Mouse (Mus musculus): ENCODE results near the gene Nsg2.

Nsg2 gene

DNA sequence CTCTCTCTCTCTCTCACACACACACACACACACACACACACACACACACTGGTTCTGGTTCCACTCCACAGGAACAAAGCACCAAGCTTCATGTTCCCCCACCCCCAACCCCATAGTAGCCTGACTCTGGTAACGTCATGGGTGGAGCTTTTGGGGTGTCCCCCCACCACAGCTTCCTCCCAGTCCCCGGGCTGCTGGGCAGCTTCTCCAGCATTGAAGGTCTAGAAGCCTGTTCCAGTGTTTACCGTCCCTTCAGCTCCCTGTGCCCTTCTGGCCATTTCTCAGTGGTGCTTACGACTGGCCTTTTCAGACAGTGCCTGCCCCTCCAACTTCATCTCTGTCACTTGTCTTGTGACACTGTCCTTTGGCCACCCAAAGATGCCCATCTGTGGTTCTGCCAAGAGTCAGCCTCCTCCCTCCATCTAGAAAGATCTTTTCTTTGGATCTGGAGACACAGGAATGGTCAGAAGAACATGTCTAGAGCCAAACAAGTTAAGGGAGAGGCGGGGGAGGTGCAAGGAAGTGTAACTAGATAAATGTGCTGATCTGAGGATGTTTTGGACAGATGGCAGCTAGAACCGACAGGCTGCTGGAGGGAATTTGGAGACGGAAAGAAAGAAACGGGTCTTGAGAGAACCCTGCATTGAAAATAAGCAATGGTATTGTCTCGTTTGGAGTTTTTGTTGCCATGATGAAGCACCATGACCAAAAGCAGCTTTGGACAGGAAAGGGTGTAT is 11.8 kb downstream of the Nsg2 start:
- no peak for DNase-seq (ENCODE audit: low spot score)

DNA sequence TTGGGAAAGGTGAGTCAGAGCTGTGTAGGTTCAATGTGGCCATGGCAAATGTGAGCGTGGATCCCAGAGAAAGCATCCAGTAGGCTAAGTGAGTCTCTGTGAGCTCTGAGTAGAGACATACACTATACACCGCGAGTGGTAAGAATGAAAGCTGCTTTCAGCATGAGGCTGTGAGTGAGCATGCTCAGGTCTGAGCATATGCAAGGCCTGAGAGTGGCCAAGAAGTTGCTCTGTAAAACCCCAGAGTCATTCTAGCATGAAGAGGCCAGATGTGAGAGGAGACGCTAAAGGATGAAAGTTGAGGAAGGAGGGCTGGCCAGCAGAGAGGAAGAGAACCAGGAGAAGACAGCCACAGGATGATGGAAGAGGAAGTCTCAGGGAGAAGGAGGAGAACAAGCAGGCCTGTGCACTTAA is 12.8 kb downstream of the Nsg2 start:
- DNase-seq (ENCODE audit: low spot score) = no peak

DNA sequence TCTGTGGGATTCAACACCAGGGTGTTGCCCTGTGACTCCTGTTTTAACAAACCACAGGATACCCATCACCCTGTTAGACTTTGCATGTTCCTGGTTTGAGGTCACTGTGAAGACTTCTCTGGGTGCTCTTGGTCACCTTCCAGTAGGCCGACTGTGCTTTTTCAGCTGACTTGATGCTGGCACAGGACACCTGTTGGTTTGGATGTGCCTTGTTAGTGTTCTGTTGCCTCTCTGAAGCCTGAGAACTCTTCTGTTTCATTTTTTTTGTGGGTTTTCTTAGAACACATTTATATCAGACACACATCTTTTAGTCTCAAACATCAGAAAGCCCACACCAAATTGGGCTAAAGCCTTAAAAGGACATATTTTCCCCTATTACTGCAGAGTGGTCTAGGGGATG is 13.3 kb downstream of the Nsg2 start:
- no peak for DNase-seq (ENCODE audit: low spot score)

DNA sequence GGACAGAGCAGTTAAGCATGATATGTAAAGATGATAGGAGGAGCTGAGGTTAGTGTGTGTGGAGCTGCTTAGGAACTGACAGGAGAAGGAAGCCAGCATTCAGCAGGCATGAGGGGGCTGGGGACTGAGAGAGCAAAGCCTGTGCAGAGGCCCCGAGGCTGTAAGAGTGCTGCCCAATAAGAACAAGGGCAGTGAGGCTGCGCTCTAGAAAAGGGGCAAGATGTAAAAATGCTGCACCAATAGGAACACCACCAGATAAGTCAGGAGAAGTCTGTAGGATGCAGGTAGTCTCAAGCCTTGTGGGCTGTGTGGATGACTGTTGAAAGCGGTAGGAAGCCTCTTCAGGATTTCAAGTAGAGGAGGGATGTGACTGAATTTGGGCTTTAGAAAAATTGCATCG is 17.9 kb downstream of the Nsg2 start:
- DNase-seq (ENCODE audit: low spot score) = no peak

DNA sequence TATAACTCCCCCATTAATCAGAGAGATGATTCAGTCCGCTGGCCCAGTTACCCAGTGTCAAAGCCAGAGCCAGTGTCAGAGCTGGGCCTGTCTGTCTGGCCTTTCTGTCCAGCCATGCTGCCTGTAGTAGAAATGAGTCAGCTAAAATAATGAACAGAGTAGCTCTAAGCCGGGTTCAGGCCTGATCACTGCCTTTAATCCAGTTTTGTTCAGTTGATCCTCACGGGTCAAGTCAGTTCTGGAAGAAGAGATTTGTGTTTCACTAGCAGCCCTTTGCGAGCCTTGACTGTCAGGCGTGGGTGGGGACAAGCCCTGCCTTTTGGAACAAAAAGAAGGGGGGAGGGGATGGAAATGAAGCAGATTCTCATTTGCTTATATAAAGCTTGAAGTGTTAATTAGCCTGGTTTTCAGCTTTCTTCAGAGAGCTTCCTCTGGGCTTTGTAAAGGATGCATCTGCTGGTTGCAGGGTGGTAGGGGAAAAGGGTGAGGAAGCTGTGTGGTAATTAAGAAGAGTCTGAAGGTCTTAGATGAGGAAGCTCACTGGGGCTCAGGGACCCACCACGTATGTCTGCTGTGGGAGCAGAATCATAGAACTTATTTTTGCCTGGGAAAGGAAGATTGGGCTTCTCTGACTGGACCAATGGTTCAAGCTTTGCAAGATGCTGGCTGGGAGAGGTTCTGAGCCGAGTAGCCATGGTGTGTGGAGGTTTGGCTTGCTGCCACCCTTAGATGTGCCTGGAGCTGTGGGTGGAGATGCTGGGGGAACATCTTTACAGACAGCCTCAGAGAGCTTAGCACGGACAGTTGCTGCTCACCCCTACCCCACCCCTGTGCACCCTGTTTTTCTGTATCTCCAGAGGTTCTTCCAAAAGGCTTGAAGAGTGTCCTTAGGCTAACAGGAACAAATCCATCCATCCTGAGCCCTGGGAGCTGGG is 20.0 kb downstream of the Nsg2 start:
- DNase-seq (ENCODE audit: low spot score) = no peak

DNA sequence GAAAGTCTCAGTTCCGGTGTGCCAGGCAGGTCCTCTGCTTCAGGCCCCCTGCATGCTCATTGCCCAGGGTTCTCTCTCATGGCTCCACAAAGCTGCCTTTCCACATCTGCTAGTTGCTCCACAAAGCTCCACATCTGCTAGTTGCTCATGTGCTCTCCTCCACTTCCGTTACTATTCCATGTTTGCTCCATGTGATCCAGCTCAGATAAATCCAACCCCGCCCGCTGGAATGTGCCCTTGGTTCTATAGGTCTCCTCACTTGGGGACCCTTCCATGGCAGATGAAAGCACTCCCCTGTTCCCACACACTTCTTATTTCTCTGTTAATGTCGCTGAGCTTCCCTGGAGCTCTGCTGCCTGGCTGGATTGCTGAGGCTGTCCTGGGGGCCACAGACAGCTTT is 26.4 kb downstream of the Nsg2 start:
- no peak for DNase-seq (ENCODE audit: low spot score)

DNA sequence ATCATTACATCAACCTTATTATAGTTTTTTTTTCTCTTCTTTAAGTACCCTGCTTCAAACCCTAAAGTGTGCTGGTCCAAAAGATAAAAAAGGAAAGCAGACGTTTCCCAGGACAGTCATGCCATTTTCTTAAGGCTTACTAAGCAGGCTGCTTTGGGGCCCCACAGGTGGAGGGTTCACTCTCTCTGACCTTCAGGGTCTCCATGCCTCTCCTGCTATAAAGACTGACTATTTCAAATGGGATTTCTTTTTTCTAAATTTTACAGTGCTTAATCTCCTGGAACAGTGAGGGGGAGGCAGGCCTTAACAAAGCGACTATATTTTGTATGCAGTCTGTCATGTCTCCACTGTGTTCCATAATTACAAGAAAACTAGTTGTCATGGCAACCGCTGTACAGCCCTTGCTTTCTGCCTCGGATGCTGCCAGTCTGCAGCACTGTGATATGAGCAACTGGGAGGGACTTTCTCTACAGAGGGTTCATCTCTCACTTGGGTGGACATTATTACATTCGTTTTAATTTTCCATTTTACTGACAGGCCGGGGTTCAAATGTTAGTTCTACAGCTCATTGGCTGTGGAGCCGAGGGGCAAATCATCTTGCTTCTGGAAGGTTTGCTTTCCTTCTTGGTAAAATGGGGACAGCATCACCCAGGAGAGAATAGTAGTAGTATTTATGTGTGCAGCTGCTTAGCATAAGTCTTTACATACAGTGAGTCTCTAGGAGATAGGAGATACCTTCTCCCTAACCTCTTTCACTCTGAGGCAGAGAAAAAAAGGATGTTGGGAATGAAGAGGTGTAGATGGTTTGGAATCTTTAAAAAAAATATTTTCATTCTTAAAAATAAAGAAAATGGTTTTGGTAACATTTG is 27.4 kb downstream of the Nsg2 start:
- no peak for DNase-seq (ENCODE audit: low spot score)

DNA sequence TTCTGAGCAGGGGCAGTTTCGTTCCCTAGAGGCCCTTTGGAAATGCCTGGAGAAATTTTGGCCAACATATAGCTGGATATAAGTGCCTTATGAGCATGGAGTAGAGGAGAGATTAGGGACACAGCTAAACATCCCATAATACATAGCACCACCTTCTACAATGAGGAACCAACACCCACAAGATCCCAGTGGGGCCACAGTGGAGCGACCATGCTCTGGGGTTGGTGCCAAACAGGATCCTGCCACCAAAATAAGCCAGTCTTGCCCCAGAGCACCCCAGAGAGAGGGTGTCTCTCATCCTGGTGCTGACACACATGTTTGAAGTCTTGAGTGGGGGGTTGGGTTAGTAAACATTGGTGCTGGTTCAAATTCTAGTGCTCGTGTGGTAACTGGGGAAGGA is 28.3 kb downstream of the Nsg2 start:
- DNase-seq (ENCODE audit: low spot score) = no peak

DNA sequence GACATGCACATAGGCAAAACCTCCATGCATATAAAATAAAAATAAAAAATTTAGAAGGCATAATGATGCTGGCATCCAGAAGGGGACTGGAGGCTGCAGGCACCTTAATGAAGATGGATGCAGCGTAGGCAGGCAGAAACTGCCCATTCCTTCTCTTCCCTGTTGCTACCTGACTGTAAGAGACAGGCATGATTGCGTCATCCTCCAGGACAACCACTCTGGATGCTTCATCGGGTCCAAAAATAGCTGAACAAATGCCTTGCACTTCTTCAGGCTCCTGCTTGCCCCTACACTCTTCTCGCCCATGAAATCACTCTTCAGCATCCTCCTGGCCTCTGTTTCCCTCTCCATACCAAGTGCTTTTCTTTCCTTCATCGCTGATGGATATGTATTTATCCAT is 29.1 kb downstream of the Nsg2 start:
- no peak for DNase-seq (ENCODE audit: low spot score)

DNA sequence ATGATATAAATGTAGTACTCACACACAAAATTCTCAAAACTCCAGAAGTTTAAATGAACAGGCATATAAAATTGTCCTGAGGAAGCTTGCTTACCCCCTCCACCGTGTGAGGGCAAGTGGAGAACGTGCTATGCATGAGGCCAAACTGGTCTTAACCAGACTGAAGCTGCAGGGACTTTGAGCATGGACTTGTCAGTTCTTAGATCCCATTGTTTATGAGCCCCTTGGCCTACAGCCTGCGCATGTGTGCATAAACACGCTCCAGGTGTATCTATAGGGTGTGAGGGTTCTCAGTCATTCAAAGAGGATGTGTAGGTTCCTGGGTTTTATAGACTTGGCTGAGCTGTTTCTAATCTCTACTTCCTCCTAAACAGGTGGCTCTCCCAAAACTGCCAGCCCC is 31.1 kb downstream of the Nsg2 start:
- DNase-seq (ENCODE audit: low spot score) = no peak

DNA sequence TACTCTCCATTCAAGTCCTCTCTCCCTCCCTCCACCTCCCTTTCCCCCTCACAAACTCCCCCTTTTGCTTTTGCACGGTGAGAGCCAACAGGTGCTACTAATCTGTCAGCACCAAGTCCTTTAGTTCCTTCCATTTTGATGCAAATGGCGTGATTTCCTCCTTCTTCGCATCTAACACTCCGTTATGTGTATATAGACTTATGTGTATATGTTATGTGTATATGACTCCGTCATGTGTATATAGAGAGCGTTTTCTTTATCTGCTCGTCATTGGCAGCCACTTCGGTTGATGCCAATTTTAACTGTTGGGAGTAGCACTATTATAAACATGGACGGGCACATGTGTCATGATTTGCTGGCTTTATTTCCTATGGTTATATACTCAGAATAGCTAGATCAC is 31.8 kb downstream of the Nsg2 start:
- DNase-seq (ENCODE audit: low spot score) = no peak

DNA sequence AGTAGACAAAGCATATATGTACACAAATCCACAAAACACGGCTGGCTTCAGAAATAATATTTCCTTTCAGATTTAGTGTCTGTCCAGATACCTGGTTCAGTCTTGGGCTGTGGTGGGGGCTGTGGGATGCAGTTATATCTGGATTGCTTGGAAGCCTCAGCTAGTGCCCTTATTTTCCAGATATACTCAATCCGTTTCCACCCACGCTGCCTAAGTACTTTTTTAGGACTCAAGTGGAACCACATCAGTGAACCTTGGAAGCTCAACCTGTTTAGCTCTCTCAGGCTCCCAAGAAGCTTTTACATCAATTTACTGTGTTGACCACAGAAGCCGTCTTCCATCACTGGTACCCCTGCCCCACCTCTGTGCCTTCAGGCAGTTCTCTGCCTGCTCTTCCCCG is 35.6 kb downstream of the Nsg2 start:
- DNase-seq (ENCODE audit: low spot score) = no peak

DNA sequence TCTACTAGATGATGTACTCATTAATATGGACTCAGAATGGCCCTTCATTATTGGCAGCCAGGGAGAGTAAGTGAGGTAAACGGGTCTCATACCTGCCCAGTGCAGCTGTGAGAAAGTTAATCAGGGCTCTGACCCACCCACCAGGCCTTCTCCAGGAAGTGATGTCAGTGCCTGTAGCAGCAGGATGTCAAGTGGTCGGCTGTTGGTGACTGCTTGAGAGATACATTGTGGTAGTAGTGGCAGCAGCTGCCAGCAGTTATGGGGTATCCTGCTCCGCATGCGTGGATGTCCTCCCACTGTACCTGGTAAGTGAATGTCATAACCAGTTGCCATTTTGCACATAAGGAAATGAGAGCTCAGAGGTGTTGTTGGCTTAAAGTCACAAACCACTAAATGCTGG is 39.4 kb downstream of the Nsg2 start:
- no peak for DNase-seq (ENCODE audit: low spot score)

DNA sequence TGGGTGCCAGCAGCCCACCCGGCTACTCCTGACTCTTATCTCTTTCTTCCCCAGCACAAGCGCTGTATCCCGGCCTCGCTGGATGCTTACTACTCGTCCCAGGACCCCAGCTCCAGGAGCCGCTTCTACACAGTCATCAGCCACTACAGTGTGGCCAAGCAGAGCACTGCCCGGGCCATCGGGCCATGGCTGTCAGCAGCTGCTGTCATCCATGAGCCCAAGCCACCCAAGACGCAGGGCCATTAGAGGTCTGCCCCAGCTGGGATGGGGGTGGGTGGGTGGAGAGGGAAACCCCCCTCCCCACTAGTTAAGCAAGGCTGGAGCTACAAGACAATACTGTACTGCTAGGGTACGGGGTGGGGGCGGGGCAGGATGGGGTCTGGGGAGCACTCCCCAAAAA is 57.1 kb downstream of the Nsg2 start:
- no peak for DNase-seq (ENCODE audit: low spot score)

DNA sequence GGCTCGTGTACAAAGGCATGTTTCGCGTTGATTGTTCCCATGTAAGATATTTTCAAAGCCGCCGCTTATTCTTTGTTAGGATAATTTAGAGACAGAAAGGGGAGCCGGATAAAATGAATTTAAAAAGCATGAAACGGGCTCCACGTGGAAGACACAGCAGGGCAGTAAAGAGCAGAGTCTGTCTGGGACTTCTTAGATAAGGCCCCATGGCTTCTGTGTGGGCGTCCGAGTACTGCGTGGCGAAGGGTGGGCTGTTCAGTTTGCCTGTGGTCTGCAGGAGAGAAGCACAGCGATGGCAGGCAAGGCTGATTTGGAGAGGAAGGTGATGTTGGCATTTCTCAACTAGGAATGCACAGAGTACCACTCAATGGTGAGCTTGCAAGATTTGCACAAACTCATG is 57.6 kb downstream of the Nsg2 start:
- no peak for DNase-seq (ENCODE audit: low spot score)

DNA sequence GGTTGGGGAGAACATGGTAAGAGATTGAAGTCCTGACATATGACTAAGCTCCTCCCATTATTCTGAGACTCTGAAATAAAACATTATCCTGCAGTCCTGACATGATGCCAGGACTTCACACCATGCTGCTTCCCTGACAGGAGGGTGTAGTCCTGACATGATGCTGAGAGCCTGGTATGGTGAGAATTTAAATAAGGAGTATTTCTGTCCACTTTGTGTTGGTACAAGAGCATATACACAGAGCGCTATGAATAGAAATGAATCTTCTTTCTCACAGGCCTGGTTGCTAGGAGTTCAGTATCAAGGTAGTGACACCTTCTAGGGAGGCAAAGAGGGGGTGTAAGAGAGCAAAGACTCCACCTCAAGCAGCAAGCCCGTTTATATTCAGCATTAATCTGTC is 60.8 kb downstream of the Nsg2 start:
- DNase-seq (ENCODE audit: low spot score) = no peak

DNA sequence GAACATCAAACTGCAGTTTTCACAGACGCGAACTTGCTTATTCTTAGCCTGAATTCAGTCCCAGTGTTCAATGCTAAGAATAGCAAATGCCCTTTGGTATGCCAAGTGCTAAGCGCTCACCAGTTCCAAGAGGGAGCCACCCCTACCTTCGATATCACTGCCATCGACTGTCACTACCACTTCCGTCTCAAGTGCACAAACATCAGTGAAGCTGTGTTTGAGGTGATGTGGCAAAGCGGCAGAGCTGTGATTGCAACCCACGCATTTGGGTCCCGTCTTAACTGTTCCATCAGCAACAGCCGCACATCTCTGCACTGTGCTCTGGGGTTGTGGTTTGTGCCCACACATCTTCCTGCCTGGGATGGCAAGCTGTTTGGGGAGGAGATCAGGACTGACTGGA is 61.6 kb downstream of the Nsg2 start:
- no peak for DNase-seq (ENCODE audit: low spot score)

DNA sequence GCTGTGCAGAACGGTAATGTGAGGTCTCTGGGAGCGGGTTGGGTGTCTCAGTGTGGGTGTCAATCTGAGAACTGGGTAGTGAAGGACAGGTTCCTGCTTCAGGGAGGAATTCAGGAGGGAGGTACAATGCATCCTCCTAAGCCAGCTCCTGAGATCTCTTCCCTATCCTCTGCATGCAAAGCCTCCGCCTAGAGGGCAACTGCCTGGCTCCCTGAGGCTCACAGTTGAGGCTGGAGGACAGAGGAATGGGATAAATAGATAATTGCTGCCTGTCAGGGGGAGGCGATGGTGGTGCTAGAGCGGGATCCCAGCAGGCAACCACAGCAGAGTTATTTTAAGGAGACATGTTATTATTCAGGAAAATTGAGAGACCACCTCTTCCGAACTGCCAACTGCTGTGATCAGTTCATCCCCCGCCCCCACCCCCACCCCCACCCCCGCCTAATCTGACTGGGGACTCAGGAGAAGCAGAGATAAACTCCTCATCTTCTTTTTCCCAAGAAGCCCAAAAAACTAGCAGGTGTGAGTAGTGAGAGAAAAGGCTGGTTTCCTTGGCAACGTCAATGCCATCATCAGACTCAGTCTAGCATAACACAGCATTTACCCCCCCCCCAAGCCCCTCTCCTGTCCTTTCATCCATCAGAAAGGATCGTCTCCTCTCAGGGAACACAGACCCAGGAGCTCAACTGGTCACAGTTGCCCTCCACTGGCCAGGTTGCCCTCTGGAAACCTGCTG is 63.7 kb downstream of the Nsg2 start:
- no peak for DNase-seq (ENCODE audit: low spot score)

DNA sequence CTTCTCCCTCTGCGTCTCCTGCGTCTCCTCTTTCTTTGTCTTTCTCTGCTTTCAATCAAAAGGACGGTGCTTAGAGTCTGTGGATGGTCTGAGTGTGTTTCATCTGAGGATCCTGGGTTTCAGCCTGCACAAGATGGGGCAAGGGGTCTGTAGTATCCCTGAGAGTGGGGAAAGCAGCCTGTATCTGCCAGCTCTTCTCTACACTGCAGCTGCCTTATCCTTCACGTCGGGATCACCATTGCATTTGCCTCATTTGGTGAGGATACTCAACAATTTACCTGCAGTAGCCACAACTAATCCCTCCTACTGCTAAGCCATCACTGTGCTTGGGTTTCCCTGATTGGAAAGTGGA is 64.2 kb downstream of the Nsg2 start:
- no peak for DNase-seq (ENCODE audit: low spot score)

DNA sequence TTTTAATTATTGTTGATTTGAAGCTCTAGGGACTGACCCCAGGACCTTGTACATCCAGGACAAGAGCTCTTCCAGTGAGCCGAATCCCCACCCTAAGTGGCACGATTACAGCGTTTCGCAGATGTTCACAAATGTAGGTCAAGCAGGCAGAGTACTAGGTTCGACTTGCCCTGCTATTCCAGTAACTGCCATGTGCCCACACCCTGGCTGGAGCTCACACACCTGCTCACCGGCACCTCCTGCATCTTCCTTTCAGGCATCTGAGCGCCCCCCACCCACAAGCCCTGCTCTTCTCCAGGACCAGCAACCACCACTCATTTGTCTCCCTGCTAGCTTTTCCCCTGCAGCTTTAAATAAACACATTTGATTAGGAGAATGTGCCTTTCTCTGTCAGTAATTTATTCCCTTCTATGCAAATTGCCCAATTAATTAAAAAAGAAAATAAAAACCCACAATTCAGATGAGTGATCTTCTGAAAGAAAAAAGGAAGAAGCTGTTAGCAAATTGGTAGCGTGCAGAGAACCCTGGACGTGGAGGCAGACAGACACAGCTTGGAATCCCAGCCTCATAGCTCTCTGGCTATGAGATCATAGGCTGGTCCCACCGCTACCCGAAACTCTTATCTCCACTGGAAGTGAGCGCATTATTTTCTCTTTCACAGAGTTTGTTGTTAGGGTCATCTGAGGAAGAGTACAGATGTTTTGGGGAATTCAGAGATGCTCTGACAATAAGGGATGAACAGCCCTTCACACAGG is 68.7 kb downstream of the Nsg2 start:
- DNase-seq (ENCODE audit: low spot score) = no peak

DNA sequence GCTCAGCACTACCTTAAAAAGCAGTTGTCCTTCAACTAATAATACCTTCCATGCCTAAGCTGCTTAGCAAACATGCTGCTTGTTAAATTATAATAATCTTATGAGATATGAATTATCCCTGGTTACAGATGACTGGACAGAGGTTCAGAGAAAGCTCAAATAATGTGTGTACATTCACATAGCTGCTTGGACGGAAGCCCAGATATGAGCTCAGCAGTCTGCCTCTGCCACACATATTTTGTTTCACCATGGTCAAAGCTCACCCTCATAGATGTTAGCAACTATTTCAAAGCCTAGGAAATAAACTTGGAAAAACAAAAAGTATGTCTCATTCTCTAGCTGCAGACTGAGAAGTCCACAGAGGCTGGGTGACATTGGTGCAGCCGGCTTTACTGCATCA is 74.9 kb downstream of the Nsg2 start:
- DNase-seq (ENCODE audit: low spot score) = no peak

Data from testis, postnatal 14 days (tissue).